In the genomic region with DNA sequence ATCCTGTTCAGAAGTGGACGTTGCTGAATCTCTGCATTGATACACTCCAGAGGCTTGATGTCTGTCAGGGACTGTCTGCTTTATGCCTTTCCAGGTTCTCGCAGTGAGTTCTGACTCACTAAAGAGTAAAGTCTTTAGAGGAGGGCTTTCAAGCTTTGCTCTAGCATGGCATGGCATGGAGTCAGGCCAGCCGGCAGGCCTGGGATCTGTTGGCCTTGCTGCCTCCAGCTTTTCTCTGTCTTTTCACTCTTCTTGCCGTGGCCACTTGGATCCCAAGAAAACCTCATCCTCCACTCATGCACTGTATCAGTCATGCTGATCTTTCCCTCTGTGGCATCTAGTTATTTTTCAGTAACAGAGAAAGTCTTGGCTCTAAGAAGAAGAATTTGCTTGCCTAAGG, we compare ENCODE assay signal across 17 mouse cellular contexts.
"Had no signal": no experiment of that assay in that cellular context is flagged by ENCODE, and none has a peak within 500 bp of the region (broad histone marks: within the 10 kb centered on the region; RNA-seq: fewer than 3 reads in every experiment).

No protein-coding gene starts in this region.

- DNase-seq: gastrocnemius, postnatal 10 days; gastrocnemius, postnatal 25 days; heart, adult 18-20 months; heart, postnatal 10 days; heart, postnatal 4 days; kidney, adult 11 months; kidney, adult 2 months; kidney, adult 9 months; kidney, postnatal 14 days; kidney, postnatal 36 days; layer of hippocampus, adult 9-11 months; layer of hippocampus, postnatal 36 days; left cerebral cortex, postnatal 4 days; lung, adult 18-20 months had no signal

- ATAC-seq: hindbrain, postnatal 0 days; intestine, embryonic 16.5 days; liver, embryonic 12.5 days had no signal
